Mouse (Mus musculus) kidney, adult 8-10 months (tissue): ENCODE measurements around the gene Snx30.
A peak's percentile ranks its signal among the peaks of the same experiment; 100 is the strongest.

Source experiments
- DNase-seq, 2 experiments: peaks; one replicate each; pipeline ENCODE4 v3.0.0; 2022

Gene Snx30

GRCm38 (mm10) chr4:59795788-59796455 is 9.7 kb upstream of the Snx30 start:
- DNase-seq = no peak

- no peak for DNase-seq
Observed at GRCm38 (mm10) chr4:59800181-59800580, 5.5 kb upstream of the Snx30 start.

GRCm38 (mm10) chr4:59801489-59801888 is 4.2 kb upstream of the Snx30 start, which contains the start of gene Inip:
TSS of gene Inip (minus strand) at chr4:59801589.
- no peak for DNase-seq

- no peak for DNase-seq
Observed at GRCm38 (mm10) chr4:59802107-59802506, 3.5 kb upstream of the Snx30 start.

GRCm38 (mm10) chr4:59802792-59803191 is 2.8 kb upstream of the Snx30 start:
- no peak for DNase-seq

- no peak for DNase-seq
Observed at GRCm38 (mm10) chr4:59803358-59803757, 2.3 kb upstream of the Snx30 start.

- no peak for DNase-seq
Observed at GRCm38 (mm10) chr4:59804754-59805153, 886 bp upstream of the Snx30 start.

- DNase-seq = peak; percentile 75 to 81
Observed at GRCm38 (mm10) chr4:59805968-59806878, 583 bp downstream of the Snx30 start.

GRCm38 (mm10) chr4:59806879-59807195 is 1.2 kb downstream of the Snx30 start:
- no peak for DNase-seq

- no peak for DNase-seq
Observed at GRCm38 (mm10) chr4:59807521-59807920, 1.9 kb downstream of the Snx30 start.

- peak in 1 of 2 experiments; percentile 25 for DNase-seq
Observed at GRCm38 (mm10) chr4:59808396-59808795, 2.8 kb downstream of the Snx30 start.

GRCm38 (mm10) chr4:59814094-59814493 is 8.5 kb downstream of the Snx30 start:
- no peak for DNase-seq

GRCm38 (mm10) chr4:59815121-59815810 is 9.6 kb downstream of the Snx30 start:
- no peak for DNase-seq

- no peak for DNase-seq
Observed at GRCm38 (mm10) chr4:59816016-59816415, 10.4 kb downstream of the Snx30 start.

GRCm38 (mm10) chr4:59816477-59816876 is 10.8 kb downstream of the Snx30 start:
- no peak for DNase-seq

GRCm38 (mm10) chr4:59817790-59818189 is 12.2 kb downstream of the Snx30 start:
- no peak for DNase-seq

- no peak for DNase-seq
Observed at GRCm38 (mm10) chr4:59818498-59818897, 12.9 kb downstream of the Snx30 start.

GRCm38 (mm10) chr4:59819054-59819472 is 13.4 kb downstream of the Snx30 start:
- DNase-seq = peak; percentile 54 to 70

- peak in 1 of 2 experiments; percentile 28 for DNase-seq
Observed at GRCm38 (mm10) chr4:59819477-59820022, 13.9 kb downstream of the Snx30 start.

GRCm38 (mm10) chr4:59821516-59821915 is 15.9 kb downstream of the Snx30 start:
- DNase-seq = no peak

GRCm38 (mm10) chr4:59822119-59822518 is 16.5 kb downstream of the Snx30 start:
- peak; percentile 55 to 71 for DNase-seq

- DNase-seq = peak in 1 of 2 experiments; percentile 19
Observed at GRCm38 (mm10) chr4:59823470-59823869, 17.8 kb downstream of the Snx30 start.

- DNase-seq = no peak
Observed at GRCm38 (mm10) chr4:59824860-59825259, 19.2 kb downstream of the Snx30 start.
